Mouse (Mus musculus): ENCODE measurements around the gene Usp10.

The Usp10 gene

GRCm38 (mm10) chr8:119909944-119910546 lies at the start of gene Usp10:
TSS of gene Usp10 (plus strand) at chr8:119910360.
- in situ Hi-C loops (cut with MboI, MseI), result no loop called here

- in situ Hi-C loops (cut with MboI, MseI), result no loop called here
Measured at GRCm38 (mm10) chr8:119861706-119862389, 48.3 kb upstream of the Usp10 start, which contains the start of gene Klhl36. TSS of gene Klhl36 (plus strand) at chr8:119862266.

- in situ Hi-C loops (cut with MboI, MseI), result no loop called here
Measured at GRCm38 (mm10) chr8:119862390-119862734, 47.8 kb upstream of the Usp10 start.

GRCm38 (mm10) chr8:119862749-119863148 lies 47.4 kb upstream of the Usp10 start:
- in situ Hi-C loops (cut with MboI, MseI), result no loop called here

GRCm38 (mm10) chr8:119869616-119870015 lies 40.5 kb upstream of the Usp10 start:
- in situ Hi-C loops (cut with MboI, MseI), result no loop called here

DNA sequence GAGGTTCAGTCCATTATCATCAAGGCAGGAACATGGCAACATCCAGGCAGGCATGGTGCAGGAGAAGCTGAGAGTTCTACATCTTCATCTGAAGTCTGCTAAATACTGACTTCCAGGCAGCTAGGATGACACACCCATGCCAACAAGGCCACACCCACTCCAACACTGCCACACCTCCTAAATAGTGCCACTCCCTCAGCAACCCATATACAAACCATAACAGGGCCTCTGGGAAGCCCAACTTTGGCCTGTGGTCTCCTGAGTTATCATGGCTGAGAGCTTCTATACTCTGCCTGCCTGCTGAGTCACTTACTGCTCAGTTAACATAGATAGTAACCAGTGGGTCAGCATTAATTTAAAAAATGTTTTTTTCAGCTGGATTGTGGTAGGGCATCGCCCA lies 37.0 kb upstream of the Usp10 start:
- in situ Hi-C loops (cut with MboI, MseI), result no loop called here

- in situ Hi-C loops (cut with MboI, MseI), result no loop called here
Measured at GRCm38 (mm10) chr8:119881301-119881700, 28.9 kb upstream of the Usp10 start.

- in situ Hi-C loops (cut with MboI, MseI), result no loop called here
Measured at GRCm38 (mm10) chr8:119881917-119882316, 28.2 kb upstream of the Usp10 start.

DNA sequence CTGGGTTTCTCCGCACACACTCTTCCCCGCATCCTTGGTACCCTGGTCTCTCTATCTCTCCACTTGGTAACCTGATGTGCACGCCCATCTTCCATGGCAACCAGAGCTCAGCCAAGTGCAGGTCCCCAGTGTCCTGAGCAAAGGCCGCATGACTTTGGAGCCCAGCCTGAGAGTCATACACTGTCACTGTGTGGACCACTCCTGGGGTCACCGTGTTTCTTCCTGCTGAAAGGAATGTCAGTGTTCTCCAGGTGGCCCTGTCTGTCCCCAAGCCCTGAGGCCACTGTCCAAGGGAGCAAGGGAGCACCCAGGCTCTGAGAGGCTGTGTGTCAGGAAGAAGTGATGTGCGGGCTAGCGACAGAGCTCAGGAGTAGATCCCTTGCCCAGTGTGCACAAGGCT lies 26.9 kb upstream of the Usp10 start:
- in situ Hi-C loops (cut with MboI, MseI), result no loop called here

- in situ Hi-C loops (cut with MboI, MseI), result no loop called here
Measured at GRCm38 (mm10) chr8:119885612-119886011, 24.5 kb upstream of the Usp10 start.

GRCm38 (mm10) chr8:119887130-119887529 lies 23.0 kb upstream of the Usp10 start:
- in situ Hi-C loops (cut with MboI, MseI), result no loop called here

- in situ Hi-C loops (cut with MboI, MseI), result no loop called here
Measured at GRCm38 (mm10) chr8:119888012-119888411, 22.1 kb upstream of the Usp10 start.

DNA sequence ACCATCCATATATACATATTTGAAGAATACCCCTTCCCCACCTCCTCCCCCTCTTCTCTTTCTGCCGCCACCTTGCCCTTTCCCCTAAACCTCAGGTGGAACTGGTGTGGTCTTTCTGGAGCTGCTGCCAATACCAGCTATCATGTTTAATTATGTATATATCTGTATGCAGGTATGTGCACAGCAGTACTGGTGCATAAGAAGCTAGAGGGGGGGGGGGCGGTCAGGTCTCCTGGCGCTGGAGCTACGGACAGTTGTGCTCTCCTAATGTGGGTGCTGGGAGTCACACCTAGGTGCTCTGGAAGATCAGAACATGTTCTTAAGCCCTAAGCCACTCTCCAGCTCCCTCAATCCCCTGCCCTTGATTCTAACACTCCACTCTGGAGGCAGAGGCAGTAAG lies 13.1 kb upstream of the Usp10 start:
- in situ Hi-C loops (cut with MboI, MseI), result no loop called here

DNA sequence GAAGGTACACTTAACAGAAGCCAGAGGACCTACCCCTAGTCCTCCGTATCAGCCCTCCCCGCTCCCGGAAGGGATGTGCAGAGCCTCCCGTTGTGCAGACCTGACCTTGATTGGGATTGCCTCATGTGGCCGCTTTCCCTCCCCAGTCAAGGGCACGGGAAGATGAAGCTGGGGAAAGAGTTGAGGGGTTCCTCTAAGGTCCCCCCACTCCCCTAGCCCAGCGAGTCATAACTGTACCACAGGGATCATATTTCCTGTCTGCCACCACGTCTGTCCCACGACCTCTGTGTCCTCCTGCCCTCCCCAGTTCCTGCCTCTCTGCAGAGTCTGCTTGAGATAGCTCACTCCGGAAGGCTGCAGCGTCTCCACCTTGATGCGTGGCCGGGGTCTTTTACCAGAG lies 12.2 kb upstream of the Usp10 start:
- in situ Hi-C loops (cut with MboI, MseI), result no loop called here

GRCm38 (mm10) chr8:119901349-119901748 lies 8.8 kb upstream of the Usp10 start:
- in situ Hi-C loops (cut with MboI, MseI), result no loop called here

DNA sequence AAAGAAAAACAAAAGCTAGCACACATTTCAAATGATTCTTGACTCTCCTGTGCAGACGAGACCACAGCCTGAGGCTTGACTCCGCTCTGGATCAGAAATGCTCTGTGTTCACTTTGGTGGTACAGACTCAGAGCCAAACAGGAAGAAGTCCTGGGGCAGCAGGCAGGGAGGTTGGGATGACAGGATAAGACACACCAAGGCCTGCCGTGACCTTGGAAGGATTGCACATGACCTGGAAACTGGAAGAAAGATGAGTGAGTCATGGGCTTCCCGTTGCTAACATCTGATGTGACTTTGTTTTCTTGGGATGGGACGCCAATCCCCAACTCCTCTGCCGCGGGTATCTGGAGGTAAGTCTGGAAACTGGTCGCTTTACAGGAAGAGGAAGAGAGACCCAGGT lies 8.2 kb upstream of the Usp10 start:
- in situ Hi-C loops (cut with MboI, MseI), result no loop called here

DNA sequence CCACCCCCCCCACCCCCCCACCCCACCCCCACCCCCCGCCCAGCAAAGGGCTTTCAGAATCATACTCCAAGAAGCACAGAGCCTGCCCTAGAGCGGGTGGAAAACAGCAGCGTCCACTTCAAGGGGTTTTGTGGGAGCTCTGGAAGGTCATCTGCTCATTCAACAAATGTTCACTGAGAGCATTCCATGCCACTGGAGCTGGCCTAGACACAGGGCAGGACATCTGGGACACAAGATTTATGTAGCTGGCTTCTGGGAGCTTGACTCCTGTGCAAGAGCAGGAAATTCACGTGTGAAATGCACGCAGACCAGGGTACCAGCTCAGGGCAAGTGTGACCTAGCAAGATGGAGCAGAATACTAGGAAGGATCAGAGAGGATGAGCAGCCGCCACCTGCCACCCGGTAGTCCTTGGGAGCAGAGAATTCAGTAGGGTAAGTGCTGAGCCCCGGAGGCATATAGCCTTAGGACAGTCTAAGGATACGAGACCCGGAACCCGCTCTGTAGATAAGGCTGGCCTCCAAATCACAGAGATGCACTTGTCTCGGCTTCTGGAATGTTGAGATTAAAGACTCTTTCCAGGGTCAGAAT lies 5.7 kb upstream of the Usp10 start:
- in situ Hi-C loops (cut with MboI, MseI), result no loop called here

DNA sequence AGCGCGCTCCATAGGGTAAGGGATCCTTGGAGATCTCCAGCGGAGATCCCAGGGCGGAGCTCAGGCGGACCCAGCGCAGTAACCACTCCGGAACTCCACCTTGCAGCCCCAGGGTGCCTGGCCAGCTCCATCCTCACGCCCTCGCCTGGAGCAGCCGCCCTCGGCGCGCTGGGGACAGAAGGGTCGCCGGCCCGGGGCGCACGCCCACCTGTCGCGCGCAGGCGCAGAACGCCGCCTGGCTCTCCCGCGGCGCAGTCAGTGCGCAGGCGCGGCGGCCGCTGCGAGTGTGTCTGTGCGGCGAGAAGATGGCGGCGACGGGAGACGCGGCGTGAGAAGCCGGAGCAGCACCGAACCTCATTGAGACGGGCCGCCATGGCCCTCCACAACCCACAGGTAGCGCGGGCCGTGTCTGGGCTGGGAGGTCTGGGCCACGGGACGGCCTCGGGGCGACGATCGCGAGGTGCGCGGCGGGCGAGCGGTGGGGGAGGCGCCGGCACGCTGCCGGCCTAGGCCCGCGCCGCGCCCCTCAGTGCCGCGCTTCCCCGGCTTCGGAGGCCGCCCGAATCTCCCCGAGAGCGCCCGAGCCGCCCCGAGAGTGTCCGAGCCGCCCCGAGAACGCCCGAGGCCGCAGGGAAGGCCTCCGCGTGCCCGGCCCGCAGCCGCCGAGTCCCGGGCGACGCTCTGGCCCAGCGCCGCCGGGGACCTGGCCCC lies 542 bp downstream of the Usp10 start, which contains the start of gene Gm20388:
Gene Gm20388 (plus strand): TSS at position 295 of the 711 bp plus-strand sequence.
- in situ Hi-C loops (cut with MboI, MseI), result no loop called here

- in situ Hi-C loops (cut with MboI, MseI), result no loop called here
Measured at GRCm38 (mm10) chr8:119911258-119911962, 1.2 kb downstream of the Usp10 start.

DNA sequence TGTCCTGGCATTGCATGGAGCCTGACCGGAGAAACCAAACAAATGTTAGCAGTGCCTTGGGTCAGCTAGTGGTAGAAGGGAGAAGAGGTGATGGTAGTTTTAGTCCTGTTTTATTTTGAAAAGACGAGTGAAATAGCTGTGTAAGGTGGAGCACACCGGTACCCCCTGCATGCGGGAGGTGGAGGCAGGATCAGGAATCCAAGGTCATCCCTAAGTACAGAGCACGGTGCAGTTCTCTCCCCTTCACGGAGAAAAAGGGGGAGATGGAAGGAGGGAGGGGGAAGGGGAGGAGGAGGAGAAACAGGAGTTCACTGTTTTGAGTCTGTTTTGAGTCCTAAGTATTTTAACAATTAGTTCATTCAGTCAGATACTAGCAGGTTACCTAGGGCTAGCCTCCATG lies 2.5 kb downstream of the Usp10 start:
- in situ Hi-C loops (cut with MboI, MseI), result no loop called here

DNA sequence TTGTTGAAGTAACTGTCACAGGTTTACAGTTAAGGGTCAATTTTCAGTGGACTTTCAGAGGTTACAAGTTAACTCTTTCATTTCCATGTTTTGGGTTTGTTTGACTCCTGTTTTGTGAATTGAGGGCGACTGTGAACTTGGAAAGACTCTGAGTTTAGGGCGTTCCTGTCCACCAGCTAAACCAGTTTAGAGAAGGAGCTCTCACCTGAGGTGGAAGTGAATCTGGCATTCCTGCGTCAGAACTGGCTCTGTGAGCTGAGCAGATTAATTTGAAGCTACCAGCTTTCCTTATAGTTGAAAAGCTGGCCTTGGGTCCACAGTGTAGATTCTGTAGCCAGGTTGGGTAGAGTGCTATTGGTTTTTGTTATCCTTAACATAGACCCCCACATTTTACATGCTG lies 3.0 kb downstream of the Usp10 start:
- in situ Hi-C loops (cut with MboI, MseI), result no loop called here

- in situ Hi-C loops (cut with MboI, MseI), result no loop called here
Measured at GRCm38 (mm10) chr8:119914161-119914560, 4.0 kb downstream of the Usp10 start.
